Mouse (Mus musculus) embryonic facial prominence, embryonic 11.5 days (tissue): ENCODE results near the gene Glp1r. TPM values are rescaled to one million over a fixed set of nuclear protein-coding genes. Genes with fewer than 3 reads are reported as not detected.
A peak's percentile ranks its signal among the peaks of the same experiment; 100 is the strongest.

ENCODE experiments used
- ATAC-seq: fragments of 200-750 bp; cut with Nextera tagmentation; replicated peaks from 2 replicates; pipeline ENCODE4 v1.8.0; 2017; ENCODE audit warnings: low read depth; ENCODE audit not compliant: insufficient number of reproducible peaks, low FRiP score, low TSS enrichment
- DNase-seq: peaks from one replicate; pipeline ENCODE4 v3.0.0-alpha.2; 2015; ENCODE audit warnings: low spot score
- H3K27ac ChIP-seq: fragments of 300-500 bp; sonication (generic); replicated peaks from 2 replicates; pipeline ENCODE4 v1.5.1; 2014; ENCODE audit warnings: mild to moderate bottlenecking, low read depth, low read length, control low read depth
- H3K27me3 ChIP-seq: fragments of 300-500 bp; sonication (generic); 2 replicates; pipeline ENCODE4 v1.6.1; 2014; ENCODE audit warnings: mild to moderate bottlenecking, low read length, moderate library complexity, mixed read lengths; ENCODE audit not compliant: control insufficient read depth, insufficient read depth
- H3K36me3 ChIP-seq: fragments of 300-500 bp; sonication (generic); replicated peaks from 2 replicates; pipeline ENCODE4 v1.6.1; 2014; ENCODE audit warnings: low read depth, mild to moderate bottlenecking, low read length, moderate library complexity, mixed read lengths; ENCODE audit not compliant: control insufficient read depth, insufficient read depth
- H3K4me1 ChIP-seq: fragments of 300-500 bp; sonication (generic); 2 replicates; pipeline ENCODE4 v1.6.1; 2014; ENCODE audit warnings: low read length, mixed read lengths; ENCODE audit not compliant: control insufficient read depth, insufficient read depth
- H3K4me2 ChIP-seq: fragments of 300-500 bp; sonication (generic); 2 replicates; pipeline ENCODE4 v1.6.1; 2014; ENCODE audit warnings: low read depth, mild to moderate bottlenecking, control low read depth, low read length, moderate library complexity
- H3K4me3 ChIP-seq: fragments of 300-500 bp; sonication (generic); 2 replicates; pipeline ENCODE4 v1.5.1; 2014; ENCODE audit warnings: low read depth, low read length, control low read depth
- H3K9ac ChIP-seq: fragments of 300-500 bp; sonication (generic); replicated peaks from 2 replicates; pipeline ENCODE4 v1.6.1; 2014; ENCODE audit warnings: mild to moderate bottlenecking, control low read depth, low read length
- H3K9me3 ChIP-seq: fragments of 300-500 bp; sonication (generic); replicated peaks from 2 replicates; pipeline ENCODE4 v1.6.1; 2016; ENCODE audit warnings: mild to moderate bottlenecking, low read length, inconsistent platforms, mixed read lengths; ENCODE audit not compliant: control insufficient read depth
- WGBS: fragments of 180-500 bp; shearing (Covaris S2); extraction: QIAGEN DNeasy Blood & Tissue Kit; methylation state at CpG from one replicate; pipeline ENCODE4 v1.1.7; 2014; 5-methylcytosine and 5-hydroxymethylcytosine counted together
- polyA plus RNA-seq: library from polyadenylated mRNA; unstranded; fragments of >200 nt; fragmentation: Nextera tagmentation; extraction: Ambion mirVana; gene quantifications from 2 replicates; pipeline ENCODE4 v1.2.1, GENCODE M21; 2014

The Glp1r gene
- polyA plus RNA-seq, 1 experiment from 2014 or later, result 0.08 TPM

- no peak overlapping the region for H3K27ac ChIP-seq
- peak; percentile 65 for DNase-seq
- H3K4me2 ChIP-seq, result no peak overlapping the region
- H3K27me3 ChIP-seq, result no peaks in the 10 kb centered on the region
- no peak overlapping the region for H3K4me3 ChIP-seq
- H3K4me1 ChIP-seq, result no peaks in the 10 kb centered on the region
- H3K9me3 ChIP-seq, result no peaks in the 10 kb centered on the region
- H3K36me3 ChIP-seq, result no peaks in the 10 kb centered on the region
- H3K9ac ChIP-seq, result no peak overlapping the region
- WGBS, result 23% methylated on average over 2 of the region's 2 CpGs
- ATAC-seq, result no peak
Observed at GRCm38 (mm10) chr17:30892730-30893129, 8.9 kb upstream of the Glp1r start.

- ATAC-seq (no peak), DNase-seq (no peak)
- Histone ChIP-seq H3K9ac (no peak overlapping the region), H3K9me3 (no peaks in the 10 kb centered on the region), H3K4me3 (no peak overlapping the region), H3K4me2 (no peak overlapping the region), H3K27me3 (peaks cover 11% of the 10 kb centered on the region), H3K4me1 (no peaks in the 10 kb centered on the region), H3K27ac (no peak overlapping the region), H3K36me3 (no peaks in the 10 kb centered on the region)
- 26% methylated on average over 2 of the region's 2 CpGs for WGBS
Observed at GRCm38 (mm10) chr17:30897075-30897474, 4.5 kb upstream of the Glp1r start.

GRCm38 (mm10) chr17:30904096-30904495, 2.5 kb downstream of the Glp1r start:
- DNase-seq, result no peak

GRCm38 (mm10) chr17:30907577-30907976, 6.0 kb downstream of the Glp1r start:
- Histone ChIP-seq H3K4me2 (no peak overlapping the region), H3K9me3 (no peaks in the 10 kb centered on the region), H3K4me3 (no peak overlapping the region), H3K9ac (no peak overlapping the region), H3K4me1 (no peaks in the 10 kb centered on the region), H3K27ac (no peak overlapping the region), H3K36me3 (no peaks in the 10 kb centered on the region), H3K27me3 (peaks cover 2% of the 10 kb centered on the region; the same call in 1 of the 2 replicates)
- 75% methylated on average over 4 of the region's 4 CpGs for WGBS
- DNase-seq (no peak), ATAC-seq (no peak)

More at GRCm38 (mm10) chr17:30904096-30904495, 2.5 kb downstream of the Glp1r start:
- Histone ChIP-seq H3K4me1 (no peaks in the 10 kb centered on the region), H3K9me3 (no peaks in the 10 kb centered on the region), H3K4me2 (no peak overlapping the region), H3K27me3 (peaks cover 17% of the 10 kb centered on the region), H3K4me3 (no peak overlapping the region), H3K27ac (no peak overlapping the region), H3K9ac (no peak overlapping the region), H3K36me3 (no peaks in the 10 kb centered on the region)
- ATAC-seq, result no peak
- 72% methylated on average over 2 of the region's 2 CpGs for WGBS

GRCm38 (mm10) chr17:30910866-30911731, 9.5 kb downstream of the Glp1r start:
- H3K27ac ChIP-seq, result no peak overlapping the region
- H3K4me2 ChIP-seq, result no peak overlapping the region
- H3K9ac ChIP-seq, result no peak overlapping the region
- no peaks in the 10 kb centered on the region for H3K4me1 ChIP-seq
- ATAC-seq (no peak), DNase-seq (no peak)
- no peaks in the 10 kb centered on the region for H3K27me3 ChIP-seq
- no peak overlapping the region for H3K4me3 ChIP-seq
- no peaks in the 10 kb centered on the region for H3K36me3 ChIP-seq
- WGBS, result 81% methylated on average over 27 of the region's 27 CpGs
- H3K9me3 ChIP-seq, result no peaks in the 10 kb centered on the region

- DNase-seq (no peak), ATAC-seq (no peak)
- H3K9ac ChIP-seq, result no peak overlapping the region
- no peak overlapping the region for H3K27ac ChIP-seq
- H3K36me3 ChIP-seq, result no peaks in the 10 kb centered on the region
- no peaks in the 10 kb centered on the region for H3K4me1 ChIP-seq
- no peaks in the 10 kb centered on the region for H3K27me3 ChIP-seq
- 59% methylated on average over 8 of the region's 8 CpGs for WGBS
- no peaks in the 10 kb centered on the region for H3K9me3 ChIP-seq
- no peak overlapping the region for H3K4me3 ChIP-seq
- no peak overlapping the region for H3K4me2 ChIP-seq
Observed at GRCm38 (mm10) chr17:30911732-30912088, 10.1 kb downstream of the Glp1r start.

GRCm38 (mm10) chr17:30912536-30912935, 10.9 kb downstream of the Glp1r start:
- Histone ChIP-seq H3K9ac (no peak overlapping the region), H3K27ac (no peak overlapping the region), H3K9me3 (no peaks in the 10 kb centered on the region), H3K36me3 (no peaks in the 10 kb centered on the region), H3K4me2 (no peak overlapping the region), H3K4me1 (no peaks in the 10 kb centered on the region), H3K4me3 (no peak overlapping the region), H3K27me3 (no peaks in the 10 kb centered on the region)
- DNase-seq, result no peak
- WGBS, result 78% methylated on average over 5 of the region's 5 CpGs
- ATAC-seq, result no peak

- H3K36me3 ChIP-seq, result no peaks in the 10 kb centered on the region
- H3K4me1 ChIP-seq, result no peaks in the 10 kb centered on the region
- H3K4me2 ChIP-seq, result no peak overlapping the region
- no peak overlapping the region for H3K4me3 ChIP-seq
- DNase-seq, result no peak
- no peak for ATAC-seq
- no peaks in the 10 kb centered on the region for H3K9me3 ChIP-seq
- no peak overlapping the region for H3K9ac ChIP-seq
- no peaks in the 10 kb centered on the region for H3K27me3 ChIP-seq
- no peak overlapping the region for H3K27ac ChIP-seq
Observed at GRCm38 (mm10) chr17:30914264-30914663, 12.6 kb downstream of the Glp1r start.
